Mouse (Mus musculus): ENCODE data around the gene Cdk10.
"Not testable (repeated sequence)": the region's sequence is repeated elsewhere in the genome, so short reads cannot be mapped to it uniquely, and the experiment has no call there.

The Cdk10 gene

GRCm38 (mm10) chr8:123233300-123233699 is 8.7 kb downstream of the Cdk10 start:
- no peak for DNase-seq (ENCODE audit: low spot score)

GRCm38 (mm10) chr8:123233760-123234159 is 9.1 kb downstream of the Cdk10 start:
- DNase-seq (ENCODE audit: low spot score) = no peak

DNA sequence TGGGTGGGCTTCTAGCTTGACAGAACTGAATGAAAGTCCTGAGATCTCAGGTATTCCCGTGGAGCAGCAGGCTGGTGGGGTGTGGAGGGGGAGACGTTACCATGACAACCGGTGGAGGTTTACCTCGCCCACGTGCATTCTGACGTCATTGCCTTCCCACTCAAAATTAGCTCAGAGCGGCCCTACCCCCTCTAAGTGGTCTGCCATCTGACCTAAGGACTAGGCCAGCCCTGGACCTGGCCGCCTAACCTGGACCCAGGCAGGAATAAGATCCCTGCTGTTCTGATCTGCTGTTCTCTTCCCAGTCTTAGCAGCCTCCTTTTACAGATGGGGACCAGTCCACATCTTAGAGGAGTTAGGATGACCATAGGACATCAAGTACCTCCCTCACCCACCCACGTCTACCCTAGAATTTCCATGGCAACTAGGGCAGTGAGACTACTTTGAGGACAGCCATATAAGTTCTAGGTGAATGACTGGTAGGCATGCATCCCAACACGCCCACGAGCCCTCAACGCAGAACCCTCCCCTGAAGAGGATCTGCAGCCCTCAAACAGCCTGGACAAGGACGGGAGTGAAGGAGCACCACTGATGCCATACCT is 10.4 kb downstream of the Cdk10 start:
- no peak for DNase-seq (ENCODE audit: low spot score)

DNA sequence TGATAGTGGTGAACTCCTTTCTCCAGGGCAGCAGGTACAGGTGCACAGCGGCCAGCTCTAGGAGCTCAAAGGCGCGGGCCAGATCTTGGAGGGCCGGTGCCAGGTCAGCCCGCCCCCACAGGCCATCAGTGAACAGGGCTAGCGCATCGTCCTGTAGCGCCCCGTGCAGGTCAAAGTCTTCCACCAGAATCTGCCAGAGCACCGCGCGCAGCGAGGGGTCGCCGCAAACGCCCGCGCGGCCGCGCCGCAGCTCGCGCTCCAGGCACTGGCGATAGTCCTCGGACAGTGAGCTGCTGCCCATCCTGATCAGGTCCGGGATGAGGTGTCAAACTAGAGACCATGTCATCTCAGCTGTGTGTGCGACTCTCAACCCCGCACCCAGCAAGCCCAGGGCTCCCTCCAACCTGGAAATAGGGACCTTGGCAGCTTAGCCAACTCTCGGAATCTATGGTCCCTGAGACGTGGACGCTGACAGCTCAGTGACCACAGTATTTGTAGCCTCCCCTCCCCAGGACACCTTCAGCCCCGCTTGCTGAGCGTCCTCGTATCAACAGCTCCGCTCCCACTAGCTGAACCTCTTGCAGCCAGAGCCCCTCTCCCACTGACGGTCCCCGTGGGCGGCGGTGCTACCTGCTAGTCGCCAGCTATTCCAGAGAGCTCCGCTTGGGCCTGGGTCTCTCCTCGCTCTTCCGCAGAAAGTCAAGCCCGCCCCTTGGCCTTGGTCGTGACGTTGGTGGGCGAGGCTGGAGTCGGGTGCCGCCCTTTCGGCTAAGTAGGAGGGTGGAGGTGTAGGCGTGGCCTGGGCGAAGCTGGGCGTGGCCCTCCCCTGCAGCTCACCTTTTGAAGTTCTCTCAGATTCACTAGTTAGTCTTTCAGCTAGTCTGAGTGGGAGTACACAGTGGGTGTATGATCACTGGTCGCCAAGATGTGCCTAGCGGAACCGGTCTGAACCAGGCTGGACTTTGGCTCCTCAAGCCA is 11.2 kb downstream of the Cdk10 start, which contains the start of gene Spata2l:
Gene Spata2l (minus strand): TSS at position 714 of the 978 bp plus-strand sequence.
- no peak for DNase-seq (ENCODE audit: low spot score)

GRCm38 (mm10) chr8:123239398-123239797 is 14.8 kb downstream of the Cdk10 start:
- no peak for DNase-seq (ENCODE audit: low spot score)

DNA sequence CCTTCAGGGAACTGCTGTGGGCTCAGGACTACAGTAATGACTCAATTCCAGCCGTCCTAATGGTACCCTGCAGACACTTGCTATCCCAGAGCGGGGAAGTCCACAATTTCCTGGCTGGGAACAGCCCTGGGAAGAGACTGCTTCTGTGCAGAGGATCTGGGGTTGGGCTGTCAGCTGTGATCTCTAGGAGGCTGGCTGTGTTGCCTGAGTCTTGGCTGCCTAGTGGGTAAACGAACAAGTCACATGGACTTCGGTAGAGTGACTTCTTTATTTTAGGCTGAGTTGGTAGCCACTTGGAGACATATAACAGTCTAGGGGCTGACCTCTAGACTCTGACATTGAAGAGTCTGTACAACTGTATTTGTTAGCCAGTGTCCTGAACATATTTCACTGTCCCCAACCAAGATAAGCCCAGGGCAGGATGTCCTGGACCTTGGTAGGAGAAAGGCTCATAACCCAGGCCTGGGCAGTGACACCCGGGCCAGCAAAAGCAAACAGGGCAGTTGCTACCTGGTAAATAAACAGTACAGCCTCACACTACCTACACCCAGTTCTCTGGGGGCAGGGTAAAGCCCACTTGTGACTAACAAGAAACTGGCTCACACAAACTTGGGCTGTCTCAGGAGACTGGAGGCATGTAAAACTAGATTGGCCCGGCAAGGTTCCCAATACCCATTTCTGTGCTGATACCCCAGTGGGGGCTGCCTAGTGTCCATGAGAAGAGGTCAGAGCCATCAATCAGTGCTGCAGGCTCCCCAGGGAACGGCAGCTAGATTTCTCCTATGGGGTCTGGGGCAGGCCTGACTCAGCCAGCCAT is 17.7 kb downstream of the Cdk10 start:
- DNase-seq (ENCODE audit: low spot score) = no peak

DNA sequence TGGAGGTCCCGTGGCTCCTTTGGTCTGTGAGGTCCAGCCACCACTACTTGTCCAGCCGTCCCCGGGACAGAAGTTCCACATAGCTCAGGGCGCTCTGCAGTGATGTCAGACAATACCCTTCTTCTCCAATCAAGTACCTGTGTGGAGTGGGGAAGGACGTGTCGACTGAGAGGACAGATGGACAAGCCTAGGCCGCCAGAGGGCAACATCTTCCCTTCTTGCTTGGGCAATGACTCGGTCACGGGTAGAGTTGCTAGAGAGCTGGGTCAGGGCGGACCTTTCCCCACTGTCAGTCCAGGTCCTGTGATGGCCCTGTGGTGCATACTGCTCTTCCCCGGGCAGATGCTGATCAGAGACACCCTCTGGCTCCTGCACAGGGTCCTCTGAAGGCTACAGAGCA is 18.4 kb downstream of the Cdk10 start:
- DNase-seq (ENCODE audit: low spot score) = no peak

DNA sequence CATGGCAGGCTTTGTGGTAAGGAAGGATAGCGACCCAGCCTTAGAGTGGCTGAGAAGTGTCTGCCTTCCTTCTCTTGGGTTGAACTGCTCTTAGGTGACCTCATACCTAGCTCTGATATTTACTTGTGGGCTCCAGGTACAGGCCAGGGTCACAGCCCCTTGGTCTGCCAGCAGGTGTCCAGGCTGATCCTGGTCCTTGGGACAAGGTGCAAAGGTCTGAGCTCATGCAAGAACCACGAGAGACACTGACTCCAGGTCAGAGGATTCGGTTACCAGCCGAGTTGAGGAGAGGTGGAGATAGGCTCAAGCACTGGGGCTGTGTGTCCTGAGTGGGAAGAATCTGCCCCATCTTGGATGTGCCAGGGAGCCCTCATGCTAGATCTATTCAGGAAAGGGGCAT is 19.7 kb downstream of the Cdk10 start:
- no peak for DNase-seq (ENCODE audit: low spot score)

- no peak for DNase-seq (ENCODE audit: low spot score)
Measured at GRCm38 (mm10) chr8:123245543-123245942, 20.9 kb downstream of the Cdk10 start.

DNA sequence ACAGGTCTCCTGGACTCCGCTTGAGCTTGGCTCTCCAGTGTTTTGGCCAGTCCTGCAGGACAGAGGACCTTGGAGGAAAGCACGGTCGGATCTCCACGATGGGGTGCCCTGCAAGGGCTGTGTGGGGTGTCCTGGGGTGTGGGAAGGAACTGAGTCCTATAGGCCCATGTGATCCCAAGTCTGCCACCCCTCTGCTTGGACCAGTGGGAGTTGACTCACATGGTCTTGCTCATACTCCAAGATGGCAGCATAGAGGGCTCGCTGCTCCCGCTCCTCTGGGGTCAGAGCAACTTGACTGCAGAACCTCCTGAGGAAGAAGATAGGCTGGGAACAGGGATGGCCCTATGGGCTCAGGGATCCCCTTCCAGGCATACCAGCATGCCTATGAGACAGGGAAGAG is 23.1 kb downstream of the Cdk10 start:
- DNase-seq (ENCODE audit: low spot score) = no peak

DNA sequence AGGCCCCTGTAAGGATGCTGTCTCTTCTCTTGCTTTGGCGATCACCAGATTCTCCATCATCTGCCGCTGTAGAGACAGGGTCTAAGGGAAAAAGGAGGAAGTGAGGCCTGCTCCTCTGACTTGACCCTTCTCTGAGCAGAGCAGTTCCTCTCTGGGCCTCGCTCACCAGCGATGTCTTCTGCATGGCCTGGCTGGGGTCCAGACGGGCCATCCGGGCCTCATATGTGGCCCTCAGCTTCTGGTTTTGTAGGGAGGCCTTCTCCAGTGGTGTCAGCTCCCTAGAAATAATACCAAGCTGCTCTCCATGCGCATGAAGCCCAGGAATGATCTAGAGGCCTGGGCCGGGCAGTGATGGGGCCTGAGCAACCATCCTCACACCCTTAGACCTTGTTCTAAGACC is 24.0 kb downstream of the Cdk10 start:
- no peak for DNase-seq (ENCODE audit: low spot score)

DNA sequence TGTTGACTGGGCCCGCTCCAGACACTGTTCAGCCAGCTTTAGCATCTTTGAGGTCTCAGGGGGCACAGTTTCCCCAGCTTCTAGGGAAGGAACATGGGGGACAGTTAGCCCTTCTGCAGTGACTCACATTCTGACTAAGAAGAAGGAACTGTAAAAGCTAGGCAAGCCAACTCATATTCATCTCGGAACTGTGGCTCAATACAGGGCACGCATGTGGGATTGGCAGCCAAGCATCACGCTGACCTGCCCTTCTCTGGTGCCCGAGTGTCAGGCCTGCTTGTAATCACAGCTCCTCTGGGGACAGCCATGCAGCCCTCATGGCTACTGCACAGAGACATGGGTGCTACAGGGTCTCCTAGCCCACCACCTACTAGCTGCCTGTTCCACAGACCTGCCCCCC is 26.3 kb downstream of the Cdk10 start:
- DNase-seq (ENCODE audit: low spot score) = no peak

- DNase-seq (ENCODE audit: low spot score) = no peak
Measured at GRCm38 (mm10) chr8:123252925-123253324, 28.3 kb downstream of the Cdk10 start.

DNA sequence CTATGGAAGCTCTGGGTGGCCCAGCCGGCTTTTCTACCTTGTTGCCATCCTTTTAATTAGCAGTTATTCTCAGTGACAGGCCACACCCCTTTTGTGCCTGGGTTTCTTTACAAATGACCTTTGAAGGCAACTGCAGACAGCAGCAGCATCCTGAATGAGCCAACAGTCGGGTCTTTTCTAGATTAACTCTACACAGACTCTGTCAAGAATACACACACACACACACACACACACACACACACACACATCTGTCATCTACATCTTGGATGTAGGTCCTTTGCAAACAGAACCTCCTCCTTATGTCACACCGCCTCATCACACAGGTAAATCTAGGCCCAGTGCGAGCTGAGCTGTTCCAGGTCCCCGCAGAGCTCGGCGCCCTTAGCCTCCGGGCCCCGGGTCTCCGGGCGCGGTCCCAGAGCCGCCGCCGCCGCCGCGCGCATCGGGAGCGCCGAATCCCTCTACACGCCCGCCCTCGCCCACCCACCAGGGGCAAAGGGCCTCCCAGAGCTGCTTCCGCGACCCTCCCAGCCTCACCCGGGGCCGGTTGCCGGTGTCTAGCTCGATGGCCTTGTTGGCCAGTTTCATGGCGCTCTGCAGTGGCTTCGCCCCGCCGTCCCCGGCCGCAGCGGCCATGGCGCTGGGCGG is 28.9 kb downstream of the Cdk10 start:
- no peak for DNase-seq (ENCODE audit: low spot score)

DNA sequence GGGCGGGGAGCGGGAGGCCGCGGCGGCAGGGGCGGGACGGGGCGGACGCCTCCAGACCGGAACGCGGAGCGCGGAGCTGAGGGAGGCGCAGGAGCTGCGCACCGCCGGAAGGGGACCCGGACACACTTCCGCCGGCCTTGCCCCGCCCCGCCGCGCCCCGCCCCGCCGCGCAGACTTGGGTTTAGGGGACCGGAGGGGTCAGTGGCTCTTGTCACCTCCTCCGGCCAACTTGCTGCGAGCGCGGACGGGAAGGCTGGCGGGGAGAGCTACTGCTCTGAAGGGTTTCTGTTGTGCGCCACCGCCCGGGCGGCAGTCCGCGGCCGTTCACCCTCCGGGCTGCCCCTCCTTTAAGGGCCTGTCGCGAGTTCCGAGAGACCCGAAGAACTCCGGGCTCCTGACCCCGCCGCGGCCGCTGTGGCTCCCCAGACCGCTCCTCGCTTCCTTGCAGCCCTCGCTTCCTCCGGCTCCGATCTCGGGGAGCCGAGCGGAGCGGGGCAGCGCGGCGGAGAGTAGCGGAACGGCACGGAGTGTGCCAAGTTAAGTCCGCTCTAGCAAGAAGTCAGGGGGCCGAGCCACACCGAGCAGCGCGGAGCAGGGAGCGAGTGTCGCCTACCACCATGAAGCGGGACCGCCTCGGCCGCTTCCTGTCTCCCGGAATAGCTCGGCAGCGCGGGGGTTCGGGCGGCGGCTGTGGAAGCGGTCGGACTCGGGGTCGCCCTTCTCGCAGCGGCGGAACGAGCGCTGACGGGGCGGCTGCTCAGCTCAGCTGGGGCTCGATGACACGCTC is 29.6 kb downstream of the Cdk10 start, which contains the start of the genes Zfp276 and Vps9d1:
Gene Zfp276 (plus strand): TSS at position 97 of the 787 bp plus-strand sequence.
Gene Vps9d1 (minus strand): TSS at position 250 of the 787 bp plus-strand sequence.
- no peak for DNase-seq (ENCODE audit: low spot score)

GRCm38 (mm10) chr8:123255170-123255569 is 30.5 kb downstream of the Cdk10 start:
- DNase-seq (ENCODE audit: low spot score) = no peak

DNA sequence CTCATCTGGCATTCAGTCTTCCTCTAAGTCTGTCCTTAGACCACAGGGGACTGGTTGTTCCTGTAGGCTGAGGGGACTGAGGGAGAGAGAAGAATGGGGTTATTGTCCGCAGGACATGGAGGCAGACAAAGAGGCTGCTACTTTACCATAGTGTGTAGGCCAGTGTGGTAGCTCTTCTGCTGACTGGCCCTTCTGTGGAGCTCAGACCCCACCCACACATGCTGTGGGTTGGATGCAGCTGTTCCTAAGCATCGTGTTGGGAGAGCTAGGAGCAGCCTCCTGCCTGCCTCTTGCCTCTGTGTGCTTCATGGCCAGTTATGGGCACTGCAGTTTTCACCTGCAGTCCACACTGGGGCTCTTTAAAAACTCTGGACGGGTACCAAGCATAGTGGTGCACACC is 32.5 kb downstream of the Cdk10 start:
- DNase-seq (ENCODE audit: low spot score) = no peak

DNA sequence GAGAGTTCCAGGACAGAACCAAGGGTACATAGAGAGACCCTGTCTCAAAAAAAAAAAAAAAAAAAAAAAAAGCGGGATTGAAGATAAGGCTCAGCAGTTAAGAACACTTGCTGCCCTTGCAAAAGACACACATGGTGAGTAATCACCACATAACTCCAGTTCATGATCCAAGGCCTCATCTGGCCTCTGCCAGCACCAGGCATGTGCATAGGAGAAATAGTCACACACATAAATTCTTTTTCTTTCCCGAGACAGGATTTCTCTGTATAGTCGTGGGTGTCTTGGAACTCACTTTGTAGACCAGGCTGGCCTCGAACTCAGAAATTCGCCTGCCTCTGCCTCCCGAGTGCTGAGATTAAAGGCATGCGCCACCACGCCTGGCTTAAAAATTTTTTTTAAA is 33.0 kb downstream of the Cdk10 start:
- DNase-seq (ENCODE audit: low spot score) = not testable (repeated sequence)

DNA sequence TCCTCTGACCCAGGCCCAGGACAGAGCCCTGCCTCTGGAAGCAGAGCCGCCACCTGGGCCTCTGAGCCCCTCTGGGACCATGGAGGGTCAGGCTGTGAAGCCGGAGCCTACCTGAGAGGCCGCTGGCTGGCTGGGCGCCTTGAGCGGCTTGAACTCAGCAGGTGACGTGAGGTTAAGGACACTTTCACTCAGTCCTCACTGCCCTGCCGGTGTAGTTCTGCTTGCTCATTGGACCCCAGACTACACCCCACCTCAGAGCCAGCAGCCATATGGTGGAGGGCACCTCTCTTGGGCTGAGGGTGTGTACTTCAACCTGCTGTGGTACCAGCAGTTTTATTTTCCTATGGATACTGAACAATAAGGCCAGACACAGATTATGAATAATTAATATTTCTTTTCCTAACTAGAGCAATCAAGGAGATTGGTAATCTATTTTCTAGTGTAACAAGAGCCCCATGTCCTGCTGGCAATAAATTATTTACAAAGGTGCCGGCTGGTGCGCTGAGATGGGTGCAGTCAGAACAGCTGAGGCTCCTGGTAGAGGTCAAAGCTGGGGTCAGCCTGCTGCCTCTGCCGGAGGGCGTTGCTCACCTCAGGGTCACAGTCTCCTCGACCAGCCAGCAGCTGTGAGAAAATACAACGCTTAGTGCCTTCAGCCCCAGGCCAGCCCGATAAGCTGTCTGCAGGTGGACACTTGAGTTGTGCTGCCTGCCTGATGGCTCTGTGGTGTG is 43.4 kb downstream of the Cdk10 start:
- no peak for DNase-seq (ENCODE audit: low spot score)

GRCm38 (mm10) chr8:123271147-123271546 is 46.5 kb downstream of the Cdk10 start:
- no peak for DNase-seq (ENCODE audit: low spot score)
